8 mouse cellular contexts compared by ENCODE assay signal in the genomic region with DNA sequence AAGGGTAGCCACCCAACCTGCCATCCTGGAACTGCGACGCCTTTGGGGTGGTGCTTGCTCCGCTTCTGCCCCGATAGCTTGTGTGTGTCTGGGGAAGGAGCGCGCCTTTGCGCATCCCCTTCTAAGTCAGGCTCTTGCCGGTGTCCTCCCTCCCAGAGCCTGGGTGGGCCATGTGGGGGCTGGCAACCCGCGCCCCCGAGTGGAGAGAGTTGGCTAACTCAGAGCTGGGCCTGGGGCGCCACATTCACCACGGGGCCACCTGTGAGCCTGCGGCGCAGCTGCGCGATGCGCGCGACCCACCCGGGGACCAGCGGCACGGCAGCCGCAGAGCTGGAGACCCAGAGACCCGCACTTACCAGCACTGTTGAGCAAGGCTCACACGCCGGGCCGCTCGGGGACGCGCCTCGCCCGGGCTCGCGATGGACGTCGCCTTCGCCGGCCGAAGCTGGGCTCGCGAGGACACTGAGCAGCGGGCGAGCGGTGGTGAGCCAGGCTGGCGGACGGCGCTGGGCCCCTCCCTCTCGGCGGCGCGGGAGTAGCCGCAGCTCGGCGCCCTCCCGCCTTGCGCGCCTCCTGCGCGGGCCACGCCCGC. TPM values are rescaled to one million over a fixed set of nuclear protein-coding genes. Genes with fewer than 3 reads are reported as not detected.
DNase-seq lines count a peak whose midpoint lies in the region; ATAC-seq lines count a peak whose summit lies in the region.

A gene (minus strand): TSS at position 518 of the 592 bp plus-strand sequence.

- peak within 1 kb of the TSS; percentile 64 for H3K4me3 ChIP-seq in forebrain, embryonic 15.5 days

- H3K9me3 ChIP-seq in forebrain, embryonic 15.5 days, result no peaks in the 10 kb centered on the region

- H3K9ac ChIP-seq in forebrain, embryonic 15.5 days (replicated peaks), result peak within 1 kb of the TSS; percentile 56

- peak within 1 kb of the TSS; percentile 82 for H3K4me2 ChIP-seq in forebrain, embryonic 15.5 days (replicated peaks)

- H3K4me1 ChIP-seq in forebrain, embryonic 15.5 days, result peaks cover 11% of the 10 kb centered on the region

- no peaks in the 10 kb centered on the region for H3K36me3 ChIP-seq in forebrain, embryonic 15.5 days

- peak; percentile 0 for DNase-seq in CD4-positive, CD25-positive, alpha-beta regulatory T cell, adult 2 months (ENCODE audit: low read depth, low spot score)
- DNase-seq in cerebellum, adult 11 months, result peak; percentile 34
- DNase-seq in heart, postnatal 4 days, result peak; percentile 73
- DNase-seq in left cerebral cortex, postnatal 25 days (ENCODE audit: low spot score in 2 of 2), result peak; percentile 67 to 77
- DNase-seq in neural tube, embryonic 10.5 days (ENCODE audit: extremely low spot score, low spot score), result peak; percentile 77
- DNase-seq in urinary bladder, postnatal 25 days (ENCODE audit: low spot score), result peak; percentile 12

- H3K27ac ChIP-seq in forebrain, embryonic 15.5 days (replicated peaks), result no peak within 1 kb of the TSS

- H3K27me3 ChIP-seq in forebrain, embryonic 15.5 days, result no peaks in the 10 kb centered on the region

- ATAC-seq in CD4-positive, CD25-positive, alpha-beta regulatory T cell, adult 4 months, result no peak
- peak; percentile 94 for ATAC-seq in forebrain, embryonic 15.5 days (replicated peaks)

- intact Hi-C loops in left cerebral cortex, postnatal 25 days (cut with DNase I), result loop anchor here (5.0 kb wide), 3 partner anchors 132 to 268 kb away; no protein-coding TSS in a partner anchor

- WGBS in forebrain, embryonic 15.5 days, result under 1% methylated on average over 57 of the region's 62 CpGs

RNA-seq across cellular contexts. Expression of the gene that starts here (rescaled TPM):
- not detected for polyA plus RNA-seq in CD4-positive, CD25-positive, alpha-beta regulatory T cell, adult 4 months (2017; shearing (Covaris generic))
- 1.5 and 2.2 TPM in 2 replicates for polyA plus RNA-seq in forebrain, embryonic 15.5 days (2015; fragmentation: Nextera tagmentation; extraction: Ambion mirVana)
- 1 to 10 TPM; 7.1 to 8.3 TPM for total RNA-seq in heart, postnatal 4 days (2021)
- total RNA-seq in left cerebral cortex, postnatal 25 days (2021), result 100 to 1,000 TPM; 262 to 313 TPM

Comparison
In these comparisons a context has a peak if more than half of its experiments do, and no peak if none do; other contexts are left out.
1. RNA of the gene that starts here (total RNA-seq): 262 to 313 TPM in left cerebral cortex, postnatal 25 days; 7.1 to 8.3 TPM in heart, postnatal 4 days; every median in the first group is over 10 times any median in the second.
2. DNase-seq: peak in every context shown above with its lines; median percentile 77 in neural tube, embryonic 10.5 days; 73 in heart, postnatal 4 days; 72 in left cerebral cortex, postnatal 25 days; 34 in cerebellum, adult 11 months; 12 in urinary bladder, postnatal 25 days; 0 in CD4-positive, CD25-positive, alpha-beta regulatory T cell, adult 2 months.